Mouse (Mus musculus) MEL (cell line): ENCODE data around the gene Ccr5. TPM values are rescaled to one million over a fixed set of nuclear protein-coding genes. Genes with fewer than 3 reads are reported as not detected.
"Not testable (repeated sequence)": the region's sequence is repeated elsewhere in the genome, so short reads cannot be mapped to it uniquely, and the experiment has no call there.

ENCODE experiments used
- DNase-seq: peaks from one replicate; pipeline ENCODE4 v3.0.0; 2011; ENCODE audit warnings: low read depth, low spot score
- H3K27ac ChIP-seq: 2 replicates; pipeline ENCODE4 v1.5.1; 2012; ENCODE audit warnings: low read depth, mild to moderate bottlenecking, control low read depth, low read length, moderate library complexity; ENCODE audit not compliant: control insufficient read depth
- H3K27me3 ChIP-seq, 2 experiments: fragments of 150-350 bp in 1 of 2; sonication (generic) in 1 of 2; 2 replicates each; pipeline ENCODE4 v1.6.1; 2012; ENCODE audit warnings: low read length in 2 of 2, mild to moderate bottlenecking in 2 of 2, improper control_type of control experiment in 1 of 2, moderate library complexity in 1 of 2; ENCODE audit not compliant: insufficient read depth in 2 of 2, control insufficient read depth in 1 of 2
- H3K36me3 ChIP-seq, 2 experiments: 2 replicates each; pipeline ENCODE4 v1.6.1; 2012 to 2014; ENCODE audit warnings: low read length in 2 of 2, improper control_type of control experiment in 1 of 2, inconsistent platforms in 1 of 2, mild to moderate bottlenecking in 1 of 2; ENCODE audit not compliant: insufficient read depth in 2 of 2, control insufficient read depth in 1 of 2
- H3K4me1 ChIP-seq, 2 experiments: fragments of 150-350 bp in 1 of 2; sonication (generic) in 1 of 2; 2 replicates each; pipeline ENCODE4 v1.6.1; 2012; ENCODE audit warnings: low read length in 2 of 2, improper control_type of control experiment in 1 of 2, mild to moderate bottlenecking in 1 of 2; ENCODE audit not compliant: insufficient read depth in 2 of 2, control insufficient read depth in 1 of 2
- H3K4me3 ChIP-seq, 2 experiments: fragments of 150-350 bp in 1 of 2; sonication (generic) in 1 of 2; 2 replicates each; pipeline ENCODE4 v1.5.1; 2012; ENCODE audit warnings: low read depth in 2 of 2, low read length in 2 of 2, mild to moderate bottlenecking in 2 of 2, moderate library complexity in 2 of 2, control low read depth in 1 of 2, improper control_type of control experiment in 1 of 2; ENCODE audit not compliant: control insufficient read depth in 1 of 2, insufficient read depth in 1 of 2
- H3K79me2 ChIP-seq: 2 replicates; pipeline ENCODE4 v1.6.1; 2012; ENCODE audit warnings: mild to moderate bottlenecking, low read length, moderate library complexity; ENCODE audit not compliant: control insufficient read depth, poor library complexity, insufficient read depth
- H3K9ac ChIP-seq: 2 replicates; pipeline ENCODE4 v1.6.1; 2012; ENCODE audit warnings: low read depth, mild to moderate bottlenecking, control low read depth, low read length, moderate library complexity; ENCODE audit not compliant: control insufficient read depth, poor library complexity, severe bottlenecking
- H3K9me3 ChIP-seq: fragments of 150-350 bp; sonication (generic); replicated peaks from 2 replicates; pipeline ENCODE4 v1.6.1; 2012; ENCODE audit warnings: mild to moderate bottlenecking, low read length, improper control_type of control experiment, moderate library complexity; ENCODE audit not compliant: insufficient read depth
- CHD1 ChIP-seq: IDR thresholded peaks from 2 replicates; pipeline ENCODE4 v1.6.1; 2012; ENCODE audit warnings: low read depth, mild to moderate bottlenecking, inconsistent platforms, low read length, improper control_type of control experiment
- CTCF ChIP-seq, 3 experiments: IDR thresholded peaks in 2 of 3; conservative IDR thresholded peaks in 1 of 3; 2 replicates each; pipeline ENCODE4 v1.5.1; 2011 to 2012; ENCODE audit warnings: low read length in 3 of 3, low read depth in 2 of 3, mild to moderate bottlenecking in 2 of 3, improper control_type of control experiment in 1 of 3, inconsistent platforms in 1 of 3, mixed read lengths in 1 of 3, moderate library complexity in 1 of 3; ENCODE audit not compliant: control insufficient read depth in 1 of 3, insufficient read depth in 1 of 3, poor library complexity in 1 of 3, severe bottlenecking in 1 of 3
- ETS1 ChIP-seq: IDR thresholded peaks from 2 replicates; pipeline ENCODE4 v1.6.1; 2012; ENCODE audit warnings: low read depth, mild to moderate bottlenecking, inconsistent platforms, low read length, improper control_type of control experiment, moderate library complexity
- GABPA ChIP-seq: IDR thresholded peaks from 2 replicates; pipeline ENCODE4 v1.6.1; 2012; ENCODE audit warnings: low read depth, mild to moderate bottlenecking, inconsistent platforms, low read length, improper control_type of control experiment, moderate library complexity
- MAX ChIP-seq: IDR thresholded peaks from 2 replicates; pipeline ENCODE4 v1.6.1; 2011; ENCODE audit warnings: low read length, improper control_type of control experiment
- MEF2A ChIP-seq: IDR thresholded peaks from 2 replicates; pipeline ENCODE4 v1.6.1; 2014; ENCODE audit warnings: low read depth, mild to moderate bottlenecking, inconsistent platforms, low read length, improper control_type of control experiment; ENCODE audit not compliant: poor library complexity, insufficient replicate concordance, severe bottlenecking; ENCODE audit errors: extremely low read depth
- NRF1 ChIP-seq: IDR thresholded peaks from 2 replicates; pipeline ENCODE4 v1.6.1; 2014; ENCODE audit warnings: low read depth, mild to moderate bottlenecking, inconsistent platforms, low read length, improper control_type of control experiment, moderate library complexity; ENCODE audit not compliant: poor library complexity, insufficient read depth, severe bottlenecking
- RAD21 ChIP-seq: IDR thresholded peaks from 2 replicates; pipeline ENCODE4 v1.6.1; 2011; ENCODE audit warnings: mild to moderate bottlenecking, low read depth, low read length, improper control_type of control experiment
- SMC3 ChIP-seq: IDR thresholded peaks from 2 replicates; pipeline ENCODE4 v1.6.1; 2011; ENCODE audit warnings: low read depth, low read length, improper control_type of control experiment
- TCF12 ChIP-seq: IDR thresholded peaks from 2 replicates; pipeline ENCODE4 v1.6.1; 2014; ENCODE audit warnings: low read depth, mild to moderate bottlenecking, inconsistent platforms, low read length, improper control_type of control experiment, moderate library complexity
- ZC3H11A ChIP-seq: IDR thresholded peaks from 2 replicates; pipeline ENCODE4 v1.6.1; 2012; ENCODE audit warnings: low read depth, mild to moderate bottlenecking, inconsistent platforms, low read length, improper control_type of control experiment
- polyA plus RNA-seq, 2 experiments: library from polyadenylated mRNA; stranded (reverse) in 1 of 2; unstranded in 1 of 2; fragments of >175 nt in 1 of 2; fragments of >200 nt in 1 of 2; gene quantifications; 2 replicates each; pipeline versions ENCODE4 v1.2.1 to v1.2.4; 2012; ENCODE audit warnings: low replicate concordance in 2 of 2, low read depth in 1 of 2; ENCODE audit not compliant: insufficient read length in 2 of 2, insufficient read depth in 1 of 2, missing spikeins in 1 of 2
- total RNA-seq: library from RNA; depleted of rRNA; stranded (reverse); fragments of 300-350 nt; gene quantifications from 2 replicates; pipeline ENCODE4 v1.2.3, GENCODE M21; 2012

Gene Ccr5
- total and polyA plus RNA-seq, 3 experiments, result 0.04 to 0.68 TPM; not detected in 1

GRCm38 (mm10) chr9:124128379-124128778, 7.0 kb downstream of the Ccr5 start:
- Histone ChIP-seq H3K79me2 (no peaks in the 10 kb centered on the region), H3K27me3 (no peaks in the 10 kb centered on the region; a peak in 1 of 4 replicates), H3K9me3 (no peaks in the 10 kb centered on the region), H3K4me1 (peaks cover 2 to 4% of the 10 kb centered on the region in 2 experiments; a peak in 2 of 4 replicates)
- TF ChIP-seq NRF1 (no peak), TCF12 (no peak), ZC3H11A (peak; percentile 95), RAD21 (peak; percentile 92), CHD1 (no peak), SMC3 (peak; percentile 94), MAX (no peak), MEF2A (no peak), GABPA (no peak), ETS1 (no peak), CTCF (IDR thresholded peaks at IDR 0.05 in 2 of 3, conservative IDR thresholded peaks at IDR 0.05 in 1 of 3; ENCODE audit: control insufficient read depth in 1 of 3, insufficient read depth in 1 of 3, low read depth in 2 of 3, low read length in 3 of 3, poor library complexity in 1 of 3, severe bottlenecking in 1 of 3) (peak; percentile 5 to 85 (median 60); a peak in 4 of 6 replicates)
- TF ChIP-seq, all 39 proteins: peak for 4
- Histone ChIP-seq H3K27ac (no peak overlapping the region), H3K9ac (no peak overlapping the region), H3K4me3 (no peak overlapping the region), H3K36me3 (peaks cover 0 to 4% of the 10 kb centered on the region in 2 experiments; a peak in 1 of 4 replicates)
- peak; percentile 69 for DNase-seq

DNA sequence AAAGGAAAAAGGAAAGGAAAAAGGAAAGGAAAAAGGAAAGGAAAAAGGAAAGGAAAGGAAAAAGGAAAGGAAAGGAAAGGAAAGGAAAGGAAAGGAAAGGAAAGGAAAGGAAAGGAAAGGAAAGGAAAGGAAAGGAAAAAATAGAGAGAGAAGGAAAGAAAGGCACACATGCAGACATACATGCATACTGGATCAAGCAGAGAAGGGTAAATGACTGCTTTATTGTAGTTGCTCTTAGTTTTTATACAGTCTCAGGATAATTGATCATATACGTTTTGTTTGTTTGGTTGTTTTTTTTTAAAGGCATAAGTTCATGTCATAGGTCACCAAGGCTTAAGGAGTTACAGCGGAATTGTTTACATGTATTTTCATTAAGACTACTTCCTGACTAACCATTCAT, 11.6 kb downstream of the Ccr5 start:
- H3K36me3 ChIP-seq, H3K4me1 ChIP-seq, H3K79me2 ChIP-seq, H3K9me3 ChIP-seq, H3K4me3 ChIP-seq, H3K9ac ChIP-seq, H3K27me3 ChIP-seq, DNase-seq, H3K27ac ChIP-seq: not testable (repeated sequence)

DNA sequence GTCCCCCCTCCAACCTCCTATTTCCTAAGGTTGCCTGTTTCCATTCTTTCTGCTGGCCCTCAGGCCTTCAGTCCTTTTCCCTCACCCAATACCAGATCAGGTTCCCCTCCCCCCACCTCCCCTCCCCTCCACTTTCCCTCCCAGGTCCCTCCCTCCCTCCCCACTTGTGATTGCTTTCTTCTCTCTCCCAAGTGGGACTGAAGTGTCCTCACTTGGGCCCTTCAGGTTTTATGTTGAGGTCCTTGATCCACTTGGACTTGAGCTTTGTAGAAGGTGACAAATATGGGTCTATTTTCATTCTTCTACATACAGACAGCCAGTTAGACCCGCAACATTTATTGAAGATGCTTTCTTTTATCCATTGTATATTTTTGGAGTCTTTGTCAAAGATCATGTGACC, 13.6 kb downstream of the Ccr5 start:
- not testable (repeated sequence) for H3K27me3 ChIP-seq, H3K27ac ChIP-seq, H3K79me2 ChIP-seq, DNase-seq, H3K36me3 ChIP-seq, H3K9ac ChIP-seq, H3K4me3 ChIP-seq, H3K9me3 ChIP-seq, H3K4me1 ChIP-seq
